Mouse (Mus musculus) C2C12 (cell line): ENCODE measurements around the gene Izumo2.

Experiments used
- CEBPB ChIP-seq: IDR thresholded peaks from one replicate; pipeline ENCODE4 v1.6.1; 2011; ENCODE audit warnings: low read depth, mild to moderate bottlenecking, control low read depth, moderate library complexity
- CTCF ChIP-seq: IDR thresholded peaks from one replicate; pipeline ENCODE4 v1.5.1; 2011; ENCODE audit not compliant: control insufficient read depth, insufficient read depth, insufficient read length
- FOSL1 ChIP-seq: IDR thresholded peaks from one replicate; pipeline ENCODE4 v1.8.0; 2011; ENCODE audit warnings: mild to moderate bottlenecking, low read length; ENCODE audit not compliant: poor library complexity, insufficient read depth, severe bottlenecking
- MAX ChIP-seq: IDR thresholded peaks from one replicate; pipeline ENCODE4 v1.6.1; 2011; ENCODE audit warnings: mild to moderate bottlenecking, control low read depth
- MYOD1 ChIP-seq: IDR thresholded peaks from one replicate; pipeline ENCODE4 v1.6.1; 2011; ENCODE audit warnings: low read depth; ENCODE audit not compliant: control insufficient read depth, insufficient read length
- MYOG ChIP-seq: IDR thresholded peaks from one replicate; pipeline ENCODE4 v1.6.1; 2011; ENCODE audit not compliant: control insufficient read depth, insufficient read length; ENCODE audit errors: extremely low read depth
- USF1 ChIP-seq: IDR thresholded peaks from one replicate; pipeline ENCODE4 v1.6.1; 2011; ENCODE audit warnings: low read depth, mild to moderate bottlenecking, control low read depth, moderate library complexity

GRCm38 (mm10) chr7:44768129-44768528, 59.6 kb downstream of the Izumo2 start:
- TF ChIP-seq CTCF (no peak), USF1 (no peak), MYOG (no peak), MYOD1 (no peak), MAX (no peak), FOSL1 (no peak), CEBPB (no peak)
